Mouse (Mus musculus): Measurements from ENCODE around the gene Slc1a5. TPM values are rescaled to one million over a fixed set of nuclear protein-coding genes. Genes with fewer than 3 reads are reported as not detected.
A peak's percentile ranks its signal among the peaks of the same experiment; 100 is the strongest.

The Slc1a5 gene
- polyA plus RNA-seq (2016; fragmentation: Nextera tagmentation; extraction: Ambion mirVana) = 50.8 and 52.0 TPM in 2 replicates

DNA sequence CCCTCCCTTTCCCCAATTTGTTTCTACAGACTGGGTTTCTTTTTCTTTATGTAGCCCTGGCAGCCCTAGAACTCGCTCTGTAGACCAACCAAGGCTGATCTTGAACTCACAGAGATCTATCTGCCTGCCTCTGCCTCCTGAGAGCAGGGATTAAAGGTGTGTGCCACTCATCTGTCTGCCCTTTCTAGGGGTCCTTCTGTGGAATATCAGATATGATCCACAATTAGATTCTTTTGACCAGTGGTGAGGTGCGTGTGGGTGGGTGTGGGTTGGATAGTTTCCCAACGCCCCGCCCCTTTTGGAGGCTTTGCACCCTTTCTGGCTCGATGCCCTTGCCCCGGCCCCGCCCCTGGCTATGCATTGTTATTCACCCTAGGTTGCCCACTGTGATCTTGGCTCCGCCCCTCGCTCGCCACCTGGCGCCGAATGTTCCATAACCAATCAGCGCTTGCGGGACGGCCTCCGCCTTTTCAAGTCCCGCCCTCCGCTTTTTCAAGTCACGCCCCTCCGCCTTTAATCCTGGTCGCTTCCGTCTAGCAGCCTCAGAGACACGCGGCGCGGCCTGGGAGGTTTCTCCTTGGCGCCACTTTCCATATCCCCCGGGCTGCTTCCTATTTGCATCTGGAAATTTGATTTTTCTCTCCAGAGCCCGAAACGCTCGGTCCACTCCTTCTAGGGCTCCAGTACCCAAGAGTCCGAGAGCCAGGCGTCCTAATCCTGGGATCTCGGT lies at the start of gene Slc1a5:
Gene Slc1a5, plus strand, starts transcription at position 516 of the 730 bp plus-strand sequence.
- Histone ChIP-seq H3K27ac (ENCODE audit: poor library complexity, severe bottlenecking) (0 out of 2 replicates have a peak within 1 kb of the TSS, but pooled peaks have one; percentile 8), H3K4me2 (peak within 1 kb of the TSS; percentile 95), H3K9me3 (replicated peaks) (no peaks in the 10 kb centered on the region), H3K4me1 (replicated peaks) (peaks cover 41% of the 10 kb centered on the region), H3K9ac (peak within 1 kb of the TSS; percentile 87), H3K36me3 (no peaks in the 10 kb centered on the region), H3K4me3 (peak within 1 kb of the TSS; percentile 77), H3K27me3 (replicated peaks) (no peaks in the 10 kb centered on the region)
- WGBS = 3% methylated on average over 34 of the region's 34 CpGs
- ATAC-seq (ENCODE audit: insufficient number of reproducible peaks, low FRiP score) = peak; percentile 83

DNA sequence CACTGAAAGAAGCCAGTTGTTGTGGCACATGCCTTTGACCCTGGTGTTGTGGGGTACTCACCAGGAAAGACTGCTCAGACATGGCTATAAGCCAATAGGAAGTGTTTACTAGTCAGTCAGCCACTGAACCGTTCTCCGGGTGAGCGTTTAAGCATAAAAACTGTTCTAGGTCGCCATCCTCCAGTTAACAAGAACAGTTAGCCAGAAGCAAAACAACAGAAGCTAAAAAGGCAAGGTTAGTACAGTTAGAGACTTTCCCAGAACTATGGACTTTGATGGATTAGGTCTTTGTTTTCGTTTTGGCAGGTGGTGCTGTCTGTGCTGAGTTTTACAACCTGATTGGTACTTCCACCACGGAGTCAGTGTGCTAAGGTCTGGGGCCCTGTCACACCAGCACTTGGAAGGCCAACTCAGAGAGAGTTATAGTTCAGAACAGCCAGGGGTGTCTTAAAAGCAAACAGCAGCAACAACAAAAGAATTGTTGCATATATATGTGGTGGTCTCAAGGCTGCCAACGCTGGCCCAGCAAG lies 49.2 kb upstream of the Slc1a5 start:
- Histone ChIP-seq H3K27ac (ENCODE audit: poor library complexity, severe bottlenecking) (no peak overlapping the region), H3K4me1 (replicated peaks) (peaks cover 17% of the 10 kb centered on the region), H3K9me3 (replicated peaks) (no peaks in the 10 kb centered on the region), H3K27me3 (replicated peaks) (no peaks in the 10 kb centered on the region), H3K36me3 (no peaks in the 10 kb centered on the region), H3K4me2 (no peak overlapping the region), H3K4me3 (no peak overlapping the region), H3K9ac (no peak overlapping the region)
- no peak for ATAC-seq (ENCODE audit: insufficient number of reproducible peaks, low FRiP score)
- WGBS = 66% methylated on average over 7 of the region's 7 CpGs

DNA sequence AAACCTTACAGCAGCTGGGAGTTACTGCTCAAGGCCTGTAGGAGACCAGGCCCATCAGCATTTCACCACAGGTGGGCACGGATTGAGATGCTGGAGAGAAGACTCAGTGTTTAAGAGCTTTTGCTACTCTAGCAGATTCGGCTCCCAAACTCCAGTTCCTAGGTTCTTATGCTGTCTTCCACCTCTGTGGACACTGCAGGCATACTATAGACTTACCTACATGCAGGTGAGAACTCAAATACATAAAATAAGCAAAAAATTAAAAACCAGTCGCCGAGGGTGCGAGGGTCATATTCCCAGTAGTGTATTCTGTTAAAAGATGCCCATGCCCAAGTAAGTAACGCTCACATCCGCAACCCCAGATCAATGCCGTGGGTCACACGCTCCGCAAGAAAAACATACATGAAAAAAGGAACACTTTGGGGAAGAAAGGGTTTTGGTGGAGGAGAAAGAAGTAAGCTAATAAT lies 43.5 kb upstream of the Slc1a5 start:
- 37% methylated on average over 10 of the region's 10 CpGs for WGBS
- Histone ChIP-seq H3K27ac (ENCODE audit: poor library complexity, severe bottlenecking) (no peak overlapping the region), H3K4me1 (replicated peaks) (peaks cover 14% of the 10 kb centered on the region), H3K4me2 (peak overlapping the region; percentile 87), H3K4me3 (peak overlapping the region; percentile 98), H3K9ac (peak overlapping the region; percentile 56; the same call in 1 of the 2 replicates), H3K27me3 (replicated peaks) (no peaks in the 10 kb centered on the region), H3K9me3 (replicated peaks) (no peaks in the 10 kb centered on the region), H3K36me3 (peaks cover 11% of the 10 kb centered on the region; the same call in 1 of the 2 replicates)
- peak; percentile 1; the same call in 1 of the 2 replicates for ATAC-seq (ENCODE audit: insufficient number of reproducible peaks, low FRiP score)

DNA sequence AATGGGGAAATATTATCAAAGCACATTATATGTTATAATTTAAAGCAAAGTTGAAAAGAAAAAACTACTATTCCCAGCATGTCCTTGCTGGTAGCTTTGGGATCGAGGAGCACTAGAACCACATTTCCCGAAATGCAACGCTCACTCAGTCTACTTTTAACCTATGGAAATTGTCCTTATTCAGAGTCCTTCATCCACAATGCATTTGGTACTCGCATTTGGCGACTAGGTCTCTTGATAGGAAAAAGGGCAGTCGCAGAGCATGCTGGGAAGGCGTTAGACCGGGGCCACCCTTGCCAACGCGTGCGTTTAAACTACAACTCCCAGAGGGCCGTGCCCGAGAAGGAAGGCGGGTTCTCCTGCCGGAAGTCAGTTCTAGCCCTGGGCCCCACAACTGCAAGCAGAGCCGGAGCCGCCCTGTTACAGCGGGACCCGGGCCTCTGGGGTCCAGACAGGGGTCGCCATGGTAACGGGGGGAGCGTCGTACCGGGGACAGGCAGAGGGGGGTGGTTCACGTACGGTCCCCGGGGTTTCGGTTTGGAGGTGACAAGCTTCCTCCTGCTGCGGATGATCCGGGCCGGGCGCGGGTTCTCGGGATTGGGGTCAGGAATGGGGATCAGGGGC lies 43.0 kb upstream of the Slc1a5 start, which contains the start of gene Ap2s1:
Gene Ap2s1, plus strand, starts transcription at position 338 of the 624 bp plus-strand sequence.
- Histone ChIP-seq H3K9me3 (replicated peaks) (no peaks in the 10 kb centered on the region), H3K4me3 (peak within 1 kb of the TSS; percentile 98), H3K27me3 (replicated peaks) (no peaks in the 10 kb centered on the region), H3K4me1 (replicated peaks) (peaks cover 14% of the 10 kb centered on the region), H3K4me2 (peak within 1 kb of the TSS; percentile 87), H3K36me3 (peaks cover 17% of the 10 kb centered on the region), H3K27ac (ENCODE audit: poor library complexity, severe bottlenecking) (peak within 1 kb of the TSS; percentile 75), H3K9ac (peak within 1 kb of the TSS; percentile 96)
- peak; percentile 95 for ATAC-seq (ENCODE audit: insufficient number of reproducible peaks, low FRiP score)
- under 1% methylated on average over 34 of the region's 34 CpGs for WGBS

DNA sequence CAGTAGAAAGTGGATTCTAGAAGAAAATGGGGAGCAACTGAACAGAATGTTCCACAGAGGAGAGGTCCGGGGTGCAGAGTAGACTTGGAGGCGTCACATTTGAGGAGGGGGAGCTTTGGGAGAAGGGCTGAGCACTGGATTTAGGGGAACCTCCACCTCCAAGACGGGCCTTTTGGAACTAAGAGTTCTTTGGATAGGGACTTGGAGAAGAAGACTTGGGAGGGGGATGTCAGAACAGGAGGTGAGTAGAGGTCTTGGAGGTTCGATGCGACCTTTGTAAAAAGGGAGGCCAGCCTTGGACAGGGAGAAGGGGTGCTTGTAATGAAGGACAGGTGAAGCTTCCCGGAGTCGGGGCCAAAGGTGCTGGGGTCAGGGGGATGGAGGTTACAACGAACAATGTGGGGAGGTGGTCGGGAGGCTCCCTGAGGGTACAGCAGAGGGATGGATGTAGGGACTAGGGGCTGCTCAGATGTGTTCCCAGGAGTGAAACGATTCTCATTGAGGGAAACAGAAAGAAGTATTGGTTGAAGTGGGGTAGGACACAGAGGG lies 42.0 kb upstream of the Slc1a5 start:
- H3K27me3 ChIP-seq (replicated peaks) = no peaks in the 10 kb centered on the region
- 48% methylated on average over 10 of the region's 10 CpGs for WGBS
- no peak for ATAC-seq (ENCODE audit: insufficient number of reproducible peaks, low FRiP score)
- peak overlapping the region; percentile 98 for H3K4me3 ChIP-seq
- H3K4me1 ChIP-seq (replicated peaks) = peaks cover 21% of the 10 kb centered on the region
- peaks cover 26% of the 10 kb centered on the region for H3K36me3 ChIP-seq
- H3K4me2 ChIP-seq = peak overlapping the region; percentile 87
- H3K9ac ChIP-seq = peak overlapping the region; percentile 96
- H3K9me3 ChIP-seq (replicated peaks) = no peaks in the 10 kb centered on the region
- H3K27ac ChIP-seq (ENCODE audit: poor library complexity, severe bottlenecking) = no peak overlapping the region

DNA sequence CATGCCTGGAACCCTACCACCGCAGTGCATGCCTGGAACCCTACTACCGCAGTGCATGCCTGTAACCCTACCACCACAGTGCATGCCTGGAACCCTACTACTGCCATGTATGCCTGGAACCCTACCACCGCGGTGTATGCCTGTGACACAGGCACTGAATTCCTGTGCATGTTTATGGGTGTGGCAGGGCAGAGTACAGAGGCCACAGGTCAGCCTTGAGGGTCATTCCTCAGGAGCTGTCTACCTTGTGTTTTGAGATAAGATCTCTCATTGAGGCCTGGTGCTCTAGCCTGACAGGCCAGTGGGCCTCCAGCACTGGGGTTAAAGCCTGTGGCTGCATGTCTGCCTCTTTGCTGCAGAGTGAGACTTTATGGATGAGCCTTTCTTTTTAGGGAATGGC lies 35.8 kb upstream of the Slc1a5 start:
- Histone ChIP-seq H3K4me2 (no peak overlapping the region), H3K9ac (no peak overlapping the region), H3K9me3 (replicated peaks) (no peaks in the 10 kb centered on the region), H3K4me3 (no peak overlapping the region), H3K27ac (ENCODE audit: poor library complexity, severe bottlenecking) (no peak overlapping the region), H3K4me1 (replicated peaks) (peaks cover 17% of the 10 kb centered on the region), H3K36me3 (peaks cover 77% of the 10 kb centered on the region), H3K27me3 (replicated peaks) (no peaks in the 10 kb centered on the region)
- WGBS = 88% methylated on average over 4 of the region's 4 CpGs
- ATAC-seq (ENCODE audit: insufficient number of reproducible peaks, low FRiP score) = no peak

DNA sequence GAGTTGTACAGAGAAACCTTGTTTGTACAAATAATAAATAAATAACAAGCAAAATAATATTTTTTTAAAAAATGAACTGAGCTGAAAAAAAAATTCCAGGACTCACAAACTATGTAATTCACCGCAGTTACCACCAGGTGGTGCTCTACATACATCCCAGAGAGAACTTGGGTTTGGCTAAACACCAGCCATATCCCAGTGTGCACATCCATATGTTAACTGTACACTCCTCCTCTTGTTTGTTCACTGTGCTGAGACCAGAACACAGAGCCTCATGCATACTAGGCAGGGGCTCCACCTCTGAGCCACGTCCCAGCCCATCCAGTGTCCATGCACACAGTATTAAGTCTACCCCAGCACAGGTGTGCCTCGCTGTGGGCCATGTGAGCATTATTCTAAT lies 35.0 kb upstream of the Slc1a5 start:
- ATAC-seq (ENCODE audit: insufficient number of reproducible peaks, low FRiP score) = no peak
- no peak overlapping the region for H3K9ac ChIP-seq
- 55% methylated on average over 3 of the region's 3 CpGs for WGBS

DNA sequence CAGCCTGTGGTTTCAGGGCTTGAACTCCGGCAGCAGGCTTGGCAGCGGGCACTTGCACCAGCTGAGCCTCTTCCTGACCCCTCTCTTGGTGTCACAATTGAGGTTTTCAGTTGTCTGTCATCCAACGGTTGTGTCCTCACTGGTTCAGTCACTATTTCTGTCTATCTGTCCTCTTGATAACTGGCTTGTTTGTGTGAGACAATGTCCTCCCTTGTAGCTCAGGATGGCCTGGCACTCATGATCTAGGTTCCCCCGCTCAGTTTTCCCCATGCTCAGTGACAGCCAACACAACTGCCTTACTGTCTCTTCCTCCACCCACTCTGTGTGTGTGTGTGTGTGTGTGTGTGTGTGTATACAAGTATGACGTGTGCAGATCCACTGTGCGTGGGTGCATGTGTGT lies 33.5 kb upstream of the Slc1a5 start:
- Histone ChIP-seq H3K27me3 (replicated peaks) (no peaks in the 10 kb centered on the region), H3K36me3 (peaks cover 65% of the 10 kb centered on the region), H3K27ac (ENCODE audit: poor library complexity, severe bottlenecking) (no peak overlapping the region), H3K4me2 (no peak overlapping the region), H3K9me3 (replicated peaks) (no peaks in the 10 kb centered on the region), H3K4me3 (no peak overlapping the region), H3K9ac (no peak overlapping the region), H3K4me1 (replicated peaks) (peaks cover 17% of the 10 kb centered on the region)
- no peak for ATAC-seq (ENCODE audit: insufficient number of reproducible peaks, low FRiP score)
- 88% methylated on average over 6 of the region's 6 CpGs for WGBS

More for the DNA sequence above, 35.0 kb upstream of the Slc1a5 start:
- peaks cover 17% of the 10 kb centered on the region for H3K4me1 ChIP-seq (replicated peaks)
- H3K4me2 ChIP-seq = no peak overlapping the region
- no peak overlapping the region for H3K4me3 ChIP-seq
- peaks cover 73% of the 10 kb centered on the region for H3K36me3 ChIP-seq
- H3K27ac ChIP-seq (ENCODE audit: poor library complexity, severe bottlenecking) = no peak overlapping the region
- no peaks in the 10 kb centered on the region for H3K27me3 ChIP-seq (replicated peaks)
- H3K9me3 ChIP-seq (replicated peaks) = no peaks in the 10 kb centered on the region

DNA sequence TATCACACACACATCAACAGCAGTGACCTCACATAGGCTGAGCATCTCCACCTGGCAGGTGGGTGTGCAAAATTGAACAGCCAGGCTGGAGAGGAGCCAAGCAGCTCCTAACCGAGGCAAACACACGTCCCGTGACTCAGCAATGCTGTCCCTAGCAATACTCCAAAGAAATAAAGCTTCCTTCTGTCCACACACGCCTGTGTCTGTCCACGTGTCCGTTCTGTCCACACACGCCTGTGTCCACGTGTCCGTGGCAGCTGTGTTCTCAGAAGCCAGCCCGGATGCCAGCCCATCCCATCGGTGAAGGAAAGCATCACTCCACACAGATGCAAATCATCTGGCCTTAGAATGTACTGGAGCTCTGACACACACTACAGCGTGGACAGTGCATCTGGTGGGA lies 29.1 kb upstream of the Slc1a5 start:
- WGBS = 82% methylated on average over 12 of the region's 12 CpGs
- Histone ChIP-seq H3K4me1 (replicated peaks) (peaks cover 5% of the 10 kb centered on the region; the same call in 1 of the 2 replicates), H3K4me3 (no peak overlapping the region), H3K9ac (no peak overlapping the region), H3K36me3 (peaks cover 31% of the 10 kb centered on the region), H3K4me2 (no peak overlapping the region), H3K27ac (ENCODE audit: poor library complexity, severe bottlenecking) (no peak overlapping the region), H3K27me3 (replicated peaks) (no peaks in the 10 kb centered on the region), H3K9me3 (replicated peaks) (no peaks in the 10 kb centered on the region)
- no peak for ATAC-seq (ENCODE audit: insufficient number of reproducible peaks, low FRiP score)

DNA sequence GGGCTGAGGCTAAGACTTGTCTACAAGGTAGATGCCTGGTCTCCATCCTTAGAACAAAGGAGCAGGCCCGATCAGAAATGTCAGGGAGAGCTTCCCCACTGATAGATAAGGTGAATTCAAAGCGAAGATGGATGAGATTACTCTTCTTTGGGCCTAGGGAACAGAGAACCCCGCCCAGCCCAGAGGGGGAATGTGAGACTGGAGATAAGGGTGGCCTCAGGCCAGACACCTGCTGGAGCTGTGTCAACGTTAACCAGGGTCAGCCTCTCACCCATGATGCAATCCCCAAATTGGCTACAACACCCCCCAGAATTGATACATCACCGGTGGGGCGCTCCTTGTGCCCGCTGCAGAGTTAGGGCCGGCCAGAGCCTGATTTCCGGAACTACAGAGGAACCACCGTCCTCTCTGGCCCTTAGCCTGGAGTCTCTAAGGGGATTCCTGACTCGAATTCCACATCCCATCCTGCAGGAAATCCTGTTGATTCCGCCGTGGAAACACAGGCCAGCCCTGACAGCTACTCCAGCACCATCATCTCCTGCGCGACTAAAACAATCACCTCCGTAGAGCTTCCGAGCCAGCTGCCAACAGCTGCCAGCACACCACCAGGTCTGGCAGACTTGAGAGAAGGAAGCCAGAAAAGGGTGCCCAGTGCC lies 25.6 kb upstream of the Slc1a5 start:
- WGBS = 33% methylated on average over 17 of the region's 17 CpGs
- peak; percentile 51; the same call in 1 of the 2 replicates for ATAC-seq (ENCODE audit: insufficient number of reproducible peaks, low FRiP score)
- Histone ChIP-seq H3K4me2 (0 out of 2 replicates have a peak overlapping the region, but pooled peaks have one; percentile 27), H3K36me3 (no peaks in the 10 kb centered on the region), H3K27me3 (replicated peaks) (no peaks in the 10 kb centered on the region), H3K4me1 (replicated peaks) (peaks cover 11% of the 10 kb centered on the region; the same call in 1 of the 2 replicates), H3K9me3 (replicated peaks) (no peaks in the 10 kb centered on the region), H3K27ac (ENCODE audit: poor library complexity, severe bottlenecking) (peak overlapping the region; percentile 24; the same call in 1 of the 2 replicates), H3K4me3 (no peak overlapping the region), H3K9ac (no peak overlapping the region)

All from heart, embryonic 12.5 days (tissue).